Mouse (Mus musculus): ENCODE measurements at regions not wholly inside any gene's neighbourhood (a gene's known extent, or its start where the extent isn't known, plus 50 kb on each side); places are given as distances from the start of the nearest gene placed in this dataset.

- no peak for TF ChIP-seq CTCF (IDR thresholded peaks at IDR 0.05; ENCODE audit: extremely low read depth, insufficient read depth, insufficient read length, insufficient replicate concordance)
- TF ChIP-seq POLR2A (IDR thresholded peaks at IDR 0.05; ENCODE audit: low read depth, low read length): no peak
Measured at GRCm38 (mm10) chr4:81573771-81574170, 131.2 kb upstream of the Mpdz start.

Data from spleen, adult 2 months (tissue).